Mouse (Mus musculus) liver, embryonic 11.5 days (tissue): ENCODE results near the gene Gm37240. TPM values are rescaled to one million over a fixed set of nuclear protein-coding genes. Genes with fewer than 3 reads are reported as not detected.

ENCODE experiments used
- ATAC-seq: fragments of 200-750 bp; cut with Nextera tagmentation; replicated peaks from 2 replicates; pipeline ENCODE4 v1.8.0; 2017; ENCODE audit warnings: moderate number of reproducible peaks, mild to moderate bottlenecking, moderate TSS enrichment, moderate library complexity; ENCODE audit not compliant: low FRiP score
- DNase-seq: peaks from one replicate; pipeline ENCODE4 v3.0.0-alpha.2; 2017; ENCODE audit warnings: low spot score
- H3K27ac ChIP-seq: fragments of 300-500 bp; sonication (generic); 2 replicates; pipeline ENCODE4 v1.5.1; 2014; ENCODE audit warnings: mild to moderate bottlenecking, low read depth, low read length, control low read depth
- H3K27me3 ChIP-seq: fragments of 300-500 bp; sonication (generic); replicated peaks from 2 replicates; pipeline ENCODE4 v1.6.1; 2014; ENCODE audit warnings: low read length, mixed read lengths; ENCODE audit not compliant: control insufficient read depth, insufficient read depth
- H3K36me3 ChIP-seq: fragments of 300-500 bp; sonication (generic); 2 replicates; pipeline ENCODE4 v1.6.1; 2014; ENCODE audit warnings: mild to moderate bottlenecking, low read length, moderate library complexity, mixed read lengths; ENCODE audit not compliant: control insufficient read depth, insufficient read depth
- H3K4me1 ChIP-seq: fragments of 300-500 bp; sonication (generic); replicated peaks from 2 replicates; pipeline ENCODE4 v1.6.1; 2014; ENCODE audit warnings: low read length, mixed read lengths; ENCODE audit not compliant: control insufficient read depth, insufficient read depth
- H3K4me2 ChIP-seq: fragments of 300-500 bp; sonication (generic); 2 replicates; pipeline ENCODE4 v1.6.1; 2014; ENCODE audit warnings: mild to moderate bottlenecking, control low read depth, moderate library complexity
- H3K4me3 ChIP-seq: fragments of 300-500 bp; sonication (generic); 2 replicates; pipeline ENCODE4 v1.5.1; 2014; ENCODE audit warnings: low read depth, low read length, control low read depth
- H3K9ac ChIP-seq: fragments of 300-500 bp; sonication (generic); 2 replicates; pipeline ENCODE4 v1.6.1; 2014; ENCODE audit warnings: low read depth, low read length, control low read depth
- H3K9me3 ChIP-seq: fragments of 300-500 bp; sonication (generic); 2 replicates; pipeline ENCODE4 v1.6.1; 2016; ENCODE audit warnings: low read length, inconsistent platforms, mixed read lengths; ENCODE audit not compliant: control insufficient read depth
- WGBS: fragments of 180-500 bp; shearing (Covaris S2); extraction: QIAGEN DNeasy Blood & Tissue Kit; methylation state at CpG from one replicate; pipeline ENCODE4 v1.1.7; 2014; 5-methylcytosine and 5-hydroxymethylcytosine counted together
- polyA plus RNA-seq: library from polyadenylated mRNA; unstranded; fragments of >200 nt; fragmentation: Nextera tagmentation; extraction: Ambion mirVana; gene quantifications from 2 replicates; pipeline ENCODE4 v1.2.1, GENCODE M21; 2014

Gene Gm37240
- polyA plus RNA-seq, 1 experiment from 2014 or later, result 1.6 TPM

GRCm38 (mm10) chr3:84647616-84648015 lies 1239.7 kb downstream of the Gm37240 start:
- Histone ChIP-seq H3K9ac (no peak overlapping the region), H3K36me3 (no peaks in the 10 kb centered on the region), H3K4me2 (no peak overlapping the region), H3K27me3 (no peaks in the 10 kb centered on the region), H3K27ac (no peak overlapping the region), H3K9me3 (no peaks in the 10 kb centered on the region), H3K4me3 (no peak overlapping the region), H3K4me1 (no peaks in the 10 kb centered on the region)
- DNase-seq, result no peak
- ATAC-seq, result no peak
- 48% methylated on average over 4 of the region's 4 CpGs for WGBS

- Histone ChIP-seq H3K9me3 (no peaks in the 10 kb centered on the region), H3K4me2 (no peak overlapping the region), H3K27me3 (no peaks in the 10 kb centered on the region), H3K9ac (no peak overlapping the region), H3K36me3 (no peaks in the 10 kb centered on the region), H3K27ac (no peak overlapping the region), H3K4me3 (no peak overlapping the region), H3K4me1 (no peaks in the 10 kb centered on the region)
- ATAC-seq, result no peak
- no peak for DNase-seq
- 75% methylated on average over 8 of the region's 8 CpGs for WGBS
These were observed 1240.9 kb downstream of the Gm37240 start for GRCm38 (mm10) chr3:84646331-84646845.

GRCm38 (mm10) chr3:84646007-84646290 lies 1241.4 kb downstream of the Gm37240 start:
- ATAC-seq (no peak), DNase-seq (no peak)
- Histone ChIP-seq H3K9me3 (no peaks in the 10 kb centered on the region), H3K9ac (no peak overlapping the region), H3K27ac (no peak overlapping the region), H3K36me3 (no peaks in the 10 kb centered on the region), H3K4me2 (no peak overlapping the region), H3K4me3 (no peak overlapping the region), H3K27me3 (no peaks in the 10 kb centered on the region), H3K4me1 (no peaks in the 10 kb centered on the region)
- 84% methylated on average over 3 of the region's 3 CpGs for WGBS

- Histone ChIP-seq H3K27me3 (no peaks in the 10 kb centered on the region), H3K36me3 (no peaks in the 10 kb centered on the region), H3K4me3 (no peak overlapping the region), H3K9ac (no peak overlapping the region), H3K9me3 (no peaks in the 10 kb centered on the region), H3K27ac (no peak overlapping the region), H3K4me2 (no peak overlapping the region), H3K4me1 (no peaks in the 10 kb centered on the region)
- WGBS, result 70% methylated on average over 9 of the region's 9 CpGs
- ATAC-seq (no peak), DNase-seq (no peak)
These were observed 1241.9 kb downstream of the Gm37240 start for GRCm38 (mm10) chr3:84645156-84646006.

GRCm38 (mm10) chr3:84642942-84643341 lies 1244.4 kb downstream of the Gm37240 start:
- no peak for ATAC-seq
- WGBS, result 71% methylated on average over 4 of the region's 4 CpGs
- no peak overlapping the region for H3K4me3 ChIP-seq

GRCm38 (mm10) chr3:84641391-84641790 lies 1245.9 kb downstream of the Gm37240 start:
- 76% methylated on average over 2 of the region's 2 CpGs for WGBS
- H3K9me3 ChIP-seq, result no peaks in the 10 kb centered on the region
- no peak overlapping the region for H3K4me2 ChIP-seq
- no peaks in the 10 kb centered on the region for H3K27me3 ChIP-seq
- no peak overlapping the region for H3K9ac ChIP-seq
- DNase-seq (no peak), ATAC-seq (no peak)
- no peaks in the 10 kb centered on the region for H3K36me3 ChIP-seq
- H3K4me1 ChIP-seq, result no peaks in the 10 kb centered on the region
- no peak overlapping the region for H3K27ac ChIP-seq
- no peak overlapping the region for H3K4me3 ChIP-seq

More at GRCm38 (mm10) chr3:84642942-84643341, 1244.4 kb downstream of the Gm37240 start:
- no peak overlapping the region for H3K9ac ChIP-seq
- H3K4me2 ChIP-seq, result no peak overlapping the region
- no peaks in the 10 kb centered on the region for H3K4me1 ChIP-seq
- no peak overlapping the region for H3K27ac ChIP-seq
- no peaks in the 10 kb centered on the region for H3K9me3 ChIP-seq
- no peak for DNase-seq
- no peaks in the 10 kb centered on the region for H3K36me3 ChIP-seq
- no peaks in the 10 kb centered on the region for H3K27me3 ChIP-seq

- H3K9me3 ChIP-seq, result no peaks in the 10 kb centered on the region
- no peaks in the 10 kb centered on the region for H3K4me1 ChIP-seq
- no peak for ATAC-seq
- H3K27ac ChIP-seq, result no peak overlapping the region
- WGBS, result 52% methylated on average over 6 of the region's 6 CpGs
- no peak overlapping the region for H3K4me3 ChIP-seq
- no peak overlapping the region for H3K9ac ChIP-seq
- no peak overlapping the region for H3K4me2 ChIP-seq
- no peaks in the 10 kb centered on the region for H3K36me3 ChIP-seq
- no peak for DNase-seq
- H3K27me3 ChIP-seq, result no peaks in the 10 kb centered on the region
These were observed 1246.8 kb downstream of the Gm37240 start for GRCm38 (mm10) chr3:84640536-84640935.

- Histone ChIP-seq H3K27ac (no peak overlapping the region), H3K4me2 (no peak overlapping the region), H3K9ac (no peak overlapping the region), H3K36me3 (no peaks in the 10 kb centered on the region), H3K9me3 (no peaks in the 10 kb centered on the region), H3K4me3 (no peak overlapping the region), H3K4me1 (no peaks in the 10 kb centered on the region), H3K27me3 (no peaks in the 10 kb centered on the region)
- ATAC-seq (no peak), DNase-seq (no peak)
- WGBS, result 29% methylated on average over 11 of the region's 11 CpGs
These were observed 1247.4 kb downstream of the Gm37240 start for GRCm38 (mm10) chr3:84639767-84640500.
